Mouse (Mus musculus) liver, adult 10 weeks (tissue): ENCODE data around the gene Pdha1. TPM values are rescaled to one million over a fixed set of nuclear protein-coding genes. Genes with fewer than 3 reads are reported as not detected.

Experiments used
- polyA plus RNA-seq: library from polyadenylated mRNA; stranded (reverse); fragments of 350-450 nt; fragmentation: Illumina TruSeq; extraction: RNeasy Lipid Tissue Mini Kit (QIAGEN cat#74804); gene quantifications from one replicate; pipeline ENCODE4 v1.2.3, GENCODE M21; 2014; ENCODE audit warnings: low read depth, low replicate concordance

The Pdha1 gene
- 196 TPM for polyA plus RNA-seq

GRCm38 (mm10) chrX:160137861-160138717 is at the start of gene Pdha1:
TSS of gene Pdha1 (minus strand) at chrX:160138413.

Other genes starting within 250 kb of the Pdha1 start
- 0.98 TPM for gene Map3k15, start 150.0 kb downstream of the Pdha1 start, polyA plus RNA-seq